Mouse (Mus musculus) heart, postnatal 0 days (tissue): ENCODE results near the gene Hc. TPM values are rescaled to one million over a fixed set of nuclear protein-coding genes. Genes with fewer than 3 reads are reported as not detected.
A peak's percentile ranks its signal among the peaks of the same experiment; 100 is the strongest.

ENCODE experiments used
- ATAC-seq: fragments of 200-750 bp; cut with Nextera tagmentation; 2 replicates; pipeline ENCODE4 v1.8.0; 2017; ENCODE audit warnings: low read depth, moderate number of reproducible peaks, moderate library complexity; ENCODE audit not compliant: insufficient read depth
- DNase-seq: peaks from one replicate; pipeline ENCODE4 v3.0.0-alpha.2; 2016; ENCODE audit warnings: low spot score
- H3K27ac ChIP-seq: fragments of 300-500 bp; sonication (generic); 2 replicates; pipeline ENCODE4 v1.5.1; 2014; ENCODE audit warnings: low read depth, mild to moderate bottlenecking
- H3K27me3 ChIP-seq: fragments of 300-500 bp; sonication (generic); 2 replicates; pipeline ENCODE4 v1.6.1; 2014; ENCODE audit warnings: low read length, mixed read lengths; ENCODE audit not compliant: control insufficient read depth, insufficient read depth
- H3K36me3 ChIP-seq: fragments of 300-500 bp; sonication (generic); replicated peaks from 2 replicates; pipeline ENCODE4 v1.6.1; 2014; ENCODE audit warnings: low read length, mixed read lengths; ENCODE audit not compliant: control insufficient read depth, insufficient read depth
- H3K4me1 ChIP-seq: fragments of 300-500 bp; sonication (generic); 2 replicates; pipeline ENCODE4 v1.6.1; 2014; ENCODE audit warnings: antibody characterized with exemption; ENCODE audit not compliant: control insufficient read depth, insufficient read depth
- H3K4me2 ChIP-seq: fragments of 300-500 bp; sonication (generic); 2 replicates; pipeline ENCODE4 v1.6.1; 2014; ENCODE audit warnings: low read depth, mild to moderate bottlenecking, low read length, moderate library complexity
- H3K4me3 ChIP-seq: fragments of 300-500 bp; sonication (generic); 2 replicates; pipeline ENCODE4 v1.5.1; 2014; ENCODE audit warnings: low read depth, low read length
- H3K9ac ChIP-seq: fragments of 300-500 bp; sonication (generic); replicated peaks from 2 replicates; pipeline ENCODE4 v1.6.1; 2014; ENCODE audit warnings: low read depth, low read length, mixed read lengths
- H3K9me3 ChIP-seq: fragments of 300-500 bp; sonication (generic); replicated peaks from 2 replicates; pipeline ENCODE4 v1.6.1; 2016; ENCODE audit warnings: low read length; ENCODE audit not compliant: control insufficient read depth
- CTCF ChIP-seq: IDR thresholded peaks from 2 replicates; pipeline ENCODE4 v1.5.1; 2016; ENCODE audit warnings: antibody characterized with exemption, control low read depth, low read depth
- EP300 ChIP-seq: IDR thresholded peaks from 2 replicates; pipeline ENCODE4 v1.6.1; 2016; ENCODE audit warnings: antibody characterized with exemption, low read depth
- WGBS: fragments of 180-500 bp; shearing (Covaris S2); extraction: QIAGEN DNeasy Blood & Tissue Kit; methylation state at CpG from one replicate; pipeline ENCODE4 v1.1.7; 2014; 5-methylcytosine and 5-hydroxymethylcytosine counted together
- polyA plus RNA-seq: library from polyadenylated mRNA; unstranded; fragments of >200 nt; fragmentation: Nextera tagmentation; extraction: Ambion mirVana; gene quantifications from 2 replicates; pipeline ENCODE4 v1.2.1, GENCODE M21; 2015
- total RNA-seq: library from RNA; depleted of rRNA; stranded (reverse); fragments of >200 nt; gene quantifications from 2 replicates; pipeline ENCODE4 v1.2.3, GENCODE M21; 2014; ENCODE audit warnings: low replicate concordance

The Hc gene
- total and polyA plus RNA-seq, 2 experiments from 2014 or later, result 0.04 to 0.12 TPM

- 79% methylated on average over 5 of the region's 5 CpGs for WGBS
- no peak overlapping the region for H3K4me3 ChIP-seq
- no peak for ATAC-seq
- H3K9me3 ChIP-seq, result no peaks in the 10 kb centered on the region
- peaks cover 4% of the 10 kb centered on the region; the same call in 1 of the 2 replicates for H3K27me3 ChIP-seq
- DNase-seq, result no peak
- no peak overlapping the region for H3K27ac ChIP-seq
- H3K4me2 ChIP-seq, result no peak overlapping the region
- TF ChIP-seq CTCF, result no peak
- TF ChIP-seq EP300, result no peak
- no peak overlapping the region for H3K9ac ChIP-seq
- no peaks in the 10 kb centered on the region for H3K36me3 ChIP-seq
- H3K4me1 ChIP-seq, result no peaks in the 10 kb centered on the region
Measured at GRCm38 (mm10) chr2:34993696-34994356, 67.4 kb downstream of the Hc start.

GRCm38 (mm10) chr2:34992729-34993695 lies 68.2 kb downstream of the Hc start:
- Histone ChIP-seq H3K4me3 (no peak overlapping the region), H3K36me3 (no peaks in the 10 kb centered on the region), H3K9ac (no peak overlapping the region), H3K4me1 (no peaks in the 10 kb centered on the region), H3K27ac (no peak overlapping the region), H3K9me3 (no peaks in the 10 kb centered on the region), H3K4me2 (no peak overlapping the region), H3K27me3 (peaks cover 4% of the 10 kb centered on the region; the same call in 1 of the 2 replicates)
- DNase-seq (peak; percentile 14), ATAC-seq (no peak)
- 18% methylated on average over 9 of the region's 9 CpGs for WGBS
- no peak for TF ChIP-seq EP300
- TF ChIP-seq CTCF, result no peak

- Histone ChIP-seq H3K27ac (no peak overlapping the region), H3K4me3 (no peak overlapping the region), H3K9me3 (no peaks in the 10 kb centered on the region), H3K9ac (no peak overlapping the region), H3K4me1 (no peaks in the 10 kb centered on the region), H3K27me3 (peaks cover 4% of the 10 kb centered on the region; the same call in 1 of the 2 replicates), H3K4me2 (no peak overlapping the region), H3K36me3 (no peaks in the 10 kb centered on the region)
- 69% methylated on average over 3 of the region's 3 CpGs for WGBS
- DNase-seq, result no peak
- no peak for TF ChIP-seq EP300
- no peak for TF ChIP-seq CTCF
- ATAC-seq, result no peak
Measured at GRCm38 (mm10) chr2:34991966-34992365, 69.3 kb downstream of the Hc start.

- WGBS, result 86% methylated on average over 1 of the region's 1 CpGs
- no peak for TF ChIP-seq CTCF
- TF ChIP-seq EP300, result no peak
- no peak overlapping the region for H3K9ac ChIP-seq
Measured at GRCm38 (mm10) chr2:34989749-34990148, 71.5 kb downstream of the Hc start.

GRCm38 (mm10) chr2:34987595-34987994 lies 73.6 kb downstream of the Hc start:
- Histone ChIP-seq H3K27me3 (no peaks in the 10 kb centered on the region), H3K4me1 (peaks cover 6% of the 10 kb centered on the region), H3K36me3 (no peaks in the 10 kb centered on the region), H3K9ac (no peak overlapping the region), H3K4me2 (no peak overlapping the region), H3K27ac (no peak overlapping the region), H3K4me3 (no peak overlapping the region), H3K9me3 (no peaks in the 10 kb centered on the region)
- 64% methylated on average over 1 of the region's 1 CpGs for WGBS
- no peak for TF ChIP-seq EP300
- TF ChIP-seq CTCF, result no peak
- DNase-seq (no peak), ATAC-seq (no peak)

More at GRCm38 (mm10) chr2:34989749-34990148, 71.5 kb downstream of the Hc start:
- Histone ChIP-seq H3K36me3 (no peaks in the 10 kb centered on the region), H3K4me1 (no peaks in the 10 kb centered on the region), H3K27ac (no peak overlapping the region), H3K9me3 (no peaks in the 10 kb centered on the region), H3K4me2 (no peak overlapping the region), H3K4me3 (no peak overlapping the region), H3K27me3 (peaks cover 4% of the 10 kb centered on the region; the same call in 1 of the 2 replicates)
- ATAC-seq (no peak), DNase-seq (no peak)
